Mouse (Mus musculus) left cerebral cortex, postnatal 10 days (tissue): Measurements from ENCODE around the gene Ak5. TPM values are rescaled to one million over a fixed set of nuclear protein-coding genes. Genes with fewer than 3 reads are reported as not detected.

Source experiments
- DNase-seq, 2 experiments: peaks; one replicate each; pipeline ENCODE4 v3.0.0; 2021 to 2022; ENCODE audit warnings: low spot score in 2 of 2, mixed read lengths in 1 of 2; ENCODE audit errors: extremely low spot score in 1 of 2
- intact Hi-C: fragments of 180-260 bp; cut with DNase I; formaldehyde crosslinking; loops from one replicate; pipeline ENCODE4 v1.15.1; 2025
- total RNA-seq, 2 experiments: library from RNA; stranded (reverse); gene quantifications; 2 replicates each; pipeline ENCODE4 v1.2.3; 2021

Ak5 gene
- total RNA-seq, 2 experiments from 2014 or later = 77.3 to 88.1 TPM

GRCm38 (mm10) chr3:152542298-152542697 lies 125.9 kb downstream of the Ak5 start:
- no peak for DNase-seq
- intact Hi-C loops = no loop called here

DNA sequence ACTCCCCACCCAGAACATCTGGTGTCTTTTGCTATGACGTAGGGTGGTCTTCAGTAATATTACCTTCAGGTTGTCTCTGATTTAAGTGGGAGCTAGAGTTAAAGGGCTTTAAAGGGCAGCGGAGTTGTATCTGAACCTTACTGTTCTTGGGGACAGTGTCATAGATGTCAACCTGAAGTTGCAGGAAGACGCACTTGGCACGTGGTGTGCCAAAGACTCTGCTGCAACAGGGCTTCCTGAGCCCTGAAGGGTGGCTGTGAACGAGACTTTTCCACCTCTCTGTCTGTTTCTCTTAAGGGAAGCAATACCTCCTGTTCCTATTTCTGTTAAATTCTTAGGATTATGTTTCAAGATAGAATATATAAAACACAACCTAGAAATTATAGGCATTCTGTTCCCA lies 137.8 kb downstream of the Ak5 start:
- no peak for DNase-seq
- intact Hi-C loops = no loop called here

- no peak for DNase-seq
- intact Hi-C loops = no loop called here
Measured at GRCm38 (mm10) chr3:152529058-152529972, 138.8 kb downstream of the Ak5 start.

DNA sequence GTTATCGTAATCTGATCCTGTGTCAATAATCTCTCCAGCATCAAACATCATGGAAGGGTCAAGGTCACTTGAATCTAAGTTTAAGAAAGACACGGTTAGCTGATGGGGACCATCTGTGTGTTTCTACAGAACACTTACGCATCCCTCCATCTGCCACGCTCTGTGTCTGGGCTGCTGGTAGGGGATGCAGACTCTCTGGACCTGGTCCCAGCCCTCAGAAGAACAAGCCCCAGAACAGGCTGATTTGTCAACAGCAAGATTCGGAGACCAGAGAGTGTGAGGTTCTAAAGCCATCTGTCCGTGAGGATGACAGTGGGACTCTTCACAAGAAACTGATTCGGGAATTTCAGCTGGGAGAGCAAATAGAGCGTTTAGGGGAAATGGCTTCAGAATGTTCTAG lies 141.4 kb downstream of the Ak5 start:
- intact Hi-C loops = no loop called here
- no peak for DNase-seq

DNA sequence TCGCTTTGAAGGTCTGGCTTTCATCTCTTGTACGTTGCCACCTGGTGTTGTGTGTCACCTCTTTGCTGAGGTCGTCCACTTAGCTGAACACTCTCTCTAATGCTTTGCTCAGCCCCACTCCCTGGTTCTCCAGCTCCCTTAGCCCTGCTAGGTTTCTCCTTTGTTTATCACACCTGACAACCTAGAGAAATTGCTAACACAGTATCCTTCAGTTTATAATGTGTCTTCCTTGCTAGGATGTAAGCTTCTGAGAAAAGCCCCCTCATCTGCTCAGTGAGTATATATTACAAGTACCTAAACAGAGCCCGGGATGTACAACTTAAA lies 144.9 kb downstream of the Ak5 start:
- no peak for DNase-seq
- intact Hi-C loops = no loop called here

GRCm38 (mm10) chr3:152522634-152523314 lies 145.4 kb downstream of the Ak5 start:
- intact Hi-C loops = no loop called here
- no peak for DNase-seq

DNA sequence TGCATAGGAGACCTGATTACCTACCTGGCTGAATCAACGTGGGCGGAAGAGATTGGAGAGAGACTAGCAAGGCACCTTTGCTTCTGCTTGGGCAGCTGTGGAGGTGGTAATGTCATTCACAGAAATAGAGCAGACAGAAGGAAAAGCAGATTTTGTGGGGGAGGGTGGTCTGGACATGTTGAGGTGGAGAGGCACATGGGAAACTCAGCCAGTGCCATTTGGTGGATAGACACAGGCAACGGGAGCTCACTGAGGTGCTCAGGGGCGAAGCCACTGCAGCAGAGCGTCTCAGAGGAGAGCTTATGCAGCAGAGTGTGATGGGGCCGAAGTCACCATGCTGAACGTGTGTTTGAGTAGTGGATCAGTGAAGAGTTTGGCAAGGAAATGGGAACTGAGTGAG lies 147.1 kb downstream of the Ak5 start:
- DNase-seq = no peak
- intact Hi-C loops = no loop called here

GRCm38 (mm10) chr3:152520074-152520473 lies 148.1 kb downstream of the Ak5 start:
- intact Hi-C loops = no loop called here

DNA sequence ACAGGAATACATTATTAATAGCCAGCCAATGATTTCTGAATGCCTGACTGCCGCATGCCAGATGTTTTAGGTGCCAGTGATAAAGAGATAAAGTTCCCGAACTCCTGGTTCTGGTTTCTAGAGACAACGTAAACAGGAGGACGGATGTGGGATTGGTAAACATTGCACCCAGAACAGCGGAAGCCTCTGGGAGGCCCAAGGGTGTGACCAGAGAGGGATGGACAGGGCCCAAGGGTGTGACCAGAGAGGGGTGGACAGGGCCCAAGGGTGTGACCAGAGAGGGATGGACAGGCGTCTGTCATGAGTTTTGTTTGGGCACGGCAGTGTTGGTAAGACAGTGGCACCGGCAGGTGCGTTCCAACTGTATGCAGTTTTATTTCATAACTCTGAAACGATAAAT lies 148.6 kb downstream of the Ak5 start:
- DNase-seq = no peak

More at GRCm38 (mm10) chr3:152520074-152520473, 148.1 kb downstream of the Ak5 start:
- DNase-seq = no peak

DNA sequence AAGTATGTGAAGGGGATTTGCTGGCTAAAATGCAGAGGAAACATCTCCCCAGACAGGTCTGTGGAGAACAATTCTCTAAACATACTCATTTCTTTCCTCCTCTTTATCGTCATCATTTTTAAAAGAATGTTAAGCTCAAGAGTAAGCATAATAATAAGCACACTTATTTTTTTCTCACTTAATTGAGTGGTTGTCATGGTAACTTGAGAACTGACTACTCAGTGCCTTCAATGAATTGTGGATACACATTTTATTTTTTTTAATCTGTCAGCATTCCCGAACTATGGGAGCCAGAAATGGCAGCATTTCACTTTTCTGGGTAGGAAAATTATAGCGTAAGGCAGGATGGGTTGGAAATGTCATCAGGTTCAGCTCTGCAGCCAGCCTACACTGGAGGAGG lies 151.6 kb downstream of the Ak5 start:
- no peak for DNase-seq
- intact Hi-C loops = no loop called here

More for the DNA sequence above, 148.6 kb downstream of the Ak5 start:
- intact Hi-C loops = no loop called here

GRCm38 (mm10) chr3:152515959-152516358 lies 152.2 kb downstream of the Ak5 start:
- intact Hi-C loops = no loop called here
- no peak for DNase-seq

DNA sequence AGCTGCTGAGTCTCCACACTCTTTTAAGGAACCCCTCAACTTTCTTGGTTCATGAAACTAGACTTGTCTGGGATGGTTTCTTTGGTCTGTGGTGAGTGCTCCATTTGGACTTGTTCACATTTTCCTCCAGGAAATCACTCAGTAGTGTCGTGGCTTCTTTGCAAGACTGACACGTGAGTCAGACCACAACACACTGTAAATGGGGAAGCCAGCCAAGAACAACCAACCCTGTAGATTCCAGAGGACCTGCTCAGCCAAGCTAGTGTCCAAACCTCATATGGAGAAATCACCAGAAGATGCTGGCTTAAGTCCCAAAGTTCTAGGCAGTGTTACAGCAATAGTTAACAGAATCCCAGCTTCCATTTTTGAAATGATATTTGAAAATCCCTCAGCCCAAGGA lies 155.6 kb downstream of the Ak5 start:
- DNase-seq = no peak
- intact Hi-C loops = no loop called here

- no peak for DNase-seq
- intact Hi-C loops = no loop called here
Measured at GRCm38 (mm10) chr3:152509268-152509667, 158.9 kb downstream of the Ak5 start.

DNA sequence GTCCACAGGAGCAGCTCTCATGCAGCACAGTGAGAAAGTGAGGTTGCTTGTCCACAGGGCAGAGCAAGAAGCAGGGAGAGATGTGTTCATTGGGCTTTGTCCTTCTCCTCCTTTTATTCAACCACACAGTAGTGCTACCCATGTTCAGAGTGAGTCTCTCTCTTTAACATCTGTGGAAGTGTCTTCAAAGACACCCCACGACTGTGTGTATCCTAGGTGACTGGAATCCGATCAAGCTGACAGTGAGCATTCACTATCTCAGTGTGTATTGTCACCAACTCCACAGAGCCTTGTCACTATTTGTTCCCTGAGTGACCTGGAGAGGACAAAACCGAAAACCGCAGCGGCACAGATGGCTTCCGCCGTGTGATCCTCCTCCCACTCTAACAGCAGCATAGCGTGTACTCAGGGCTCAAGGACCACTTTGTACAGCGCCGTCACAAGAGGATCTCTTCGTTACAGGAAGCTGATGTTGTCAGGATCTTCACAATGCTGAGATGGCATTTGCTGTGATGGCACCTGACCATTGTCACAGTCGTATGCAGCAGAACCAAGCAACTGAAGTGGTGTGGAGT lies 159.7 kb downstream of the Ak5 start:
- no peak for DNase-seq
- intact Hi-C loops = no loop called here

GRCm38 (mm10) chr3:152507900-152508299 lies 160.3 kb downstream of the Ak5 start:
- no peak for DNase-seq

GRCm38 (mm10) chr3:152498968-152499696 lies 169.0 kb downstream of the Ak5 start:
- DNase-seq = no peak
- intact Hi-C loops = no loop called here

More at GRCm38 (mm10) chr3:152507900-152508299, 160.3 kb downstream of the Ak5 start:
- intact Hi-C loops = no loop called here

DNA sequence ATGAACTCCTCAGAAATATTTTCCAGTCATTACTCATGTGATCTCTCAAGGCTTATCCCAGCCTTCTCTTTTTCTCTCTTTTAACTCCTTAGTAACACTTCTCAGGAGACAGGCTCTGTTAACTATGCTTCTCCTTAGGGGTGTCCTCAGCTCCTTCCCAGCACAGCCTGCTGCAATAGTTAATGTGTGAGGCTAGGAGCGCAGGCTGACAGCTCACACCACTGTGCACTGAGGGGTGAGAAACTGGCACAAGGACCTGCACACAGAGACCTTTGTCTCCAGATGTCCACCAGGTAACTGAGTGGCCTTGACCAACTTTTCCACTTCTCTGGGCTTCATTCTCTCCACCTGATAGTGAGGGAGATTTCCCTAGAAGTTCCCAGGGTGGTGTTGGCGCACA lies 170.3 kb downstream of the Ak5 start:
- DNase-seq = no peak
- intact Hi-C loops = no loop called here

DNA sequence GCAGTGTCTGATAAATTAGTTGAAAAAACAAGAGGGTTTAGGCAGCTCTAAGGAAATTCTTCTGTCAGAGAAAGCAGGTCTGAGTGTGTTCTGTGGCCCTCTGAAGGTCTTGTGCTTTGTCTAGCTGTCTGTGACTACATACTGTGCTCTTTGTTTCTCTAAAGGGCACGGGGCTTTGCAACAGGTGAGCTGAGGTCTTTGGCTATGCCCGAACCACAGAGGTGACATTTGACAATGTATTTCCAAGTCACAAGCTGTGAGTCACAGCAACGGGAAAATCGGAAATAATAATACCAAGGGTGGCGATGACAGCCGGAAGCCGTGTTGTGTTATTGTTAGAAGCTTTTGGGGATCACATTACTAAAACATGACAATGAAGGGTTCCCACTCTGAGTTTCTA lies 171.1 kb downstream of the Ak5 start:
- DNase-seq = no peak
- intact Hi-C loops = no loop called here

GRCm38 (mm10) chr3:152495415-152495898 lies 172.7 kb downstream of the Ak5 start:
- intact Hi-C loops = no loop called here
- DNase-seq = no peak
